Mouse (Mus musculus): ENCODE data around the gene Bglap2.

DNA sequence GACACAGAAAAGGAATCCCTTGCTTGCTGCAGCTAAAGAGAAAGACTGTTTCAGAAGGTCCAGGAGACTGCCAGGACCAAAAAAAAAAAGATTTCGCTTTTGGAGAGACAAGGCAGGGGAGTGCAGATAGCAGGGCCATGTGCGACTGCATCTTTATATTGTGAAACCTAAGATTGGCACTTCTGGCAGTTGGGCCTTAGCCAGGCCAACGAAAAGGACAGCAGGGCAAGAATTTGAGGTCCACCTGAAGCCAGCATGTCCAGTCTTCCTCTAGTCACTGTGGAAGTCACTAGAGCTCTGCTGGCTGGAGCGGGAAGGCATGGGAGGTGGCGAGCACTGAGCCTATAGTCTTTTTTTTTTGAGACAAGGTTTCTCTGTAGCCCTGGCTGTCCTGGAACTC is 30.5 kb upstream of the Bglap2 start:
- no peak for TF ChIP-seq CTCF (IDR thresholded peaks at IDR 0.05; ENCODE audit: borderline replicate concordance, extremely low read depth, insufficient read depth, insufficient read length)
- no peak for TF ChIP-seq POLR2A (IDR thresholded peaks at IDR 0.05; ENCODE audit: borderline replicate concordance, extremely low read depth, insufficient read depth, insufficient read length, poor library complexity, severe bottlenecking)
